Mouse (Mus musculus): ENCODE results near the gene Glrx5. TPM values are rescaled to one million over a fixed set of nuclear protein-coding genes. Genes with fewer than 3 reads are reported as not detected.

Glrx5 gene
- polyA plus RNA-seq, 1 experiment from 2014 or later, result 179 TPM

GRCm38 (mm10) chr12:105066523-105066922, 34.0 kb downstream of the Glrx5 start:
- Histone ChIP-seq H3K9ac (ENCODE audit: low read depth, low read length) (no peak overlapping the region), H3K27me3 (ENCODE audit: control insufficient read depth, insufficient read depth, low read length) (no peaks in the 10 kb centered on the region), H3K4me2 (replicated peaks; ENCODE audit: low read depth, low read length) (no peak overlapping the region), H3K4me3 (ENCODE audit: low read depth, low read length) (no peak overlapping the region), H3K36me3 (ENCODE audit: control insufficient read depth, insufficient read depth, low read length) (no peaks in the 10 kb centered on the region), H3K27ac (ENCODE audit: low read depth, low read length) (no peak overlapping the region), H3K4me1 (replicated peaks; ENCODE audit: control insufficient read depth, insufficient read depth, low read length) (no peaks in the 10 kb centered on the region), H3K9me3 (ENCODE audit: control insufficient read depth, low read length) (no peaks in the 10 kb centered on the region)
- ATAC-seq (ENCODE audit: low FRiP score), result no peak
- no peak for DNase-seq (ENCODE audit: low spot score)
- WGBS, result 69% methylated on average over 10 of the region's 10 CpGs

- Histone ChIP-seq H3K27me3 (ENCODE audit: control insufficient read depth, insufficient read depth, low read length) (no peaks in the 10 kb centered on the region), H3K4me1 (replicated peaks; ENCODE audit: control insufficient read depth, insufficient read depth, low read length) (no peaks in the 10 kb centered on the region), H3K4me2 (replicated peaks; ENCODE audit: low read depth, low read length) (no peak overlapping the region), H3K27ac (ENCODE audit: low read depth, low read length) (no peak overlapping the region), H3K36me3 (ENCODE audit: control insufficient read depth, insufficient read depth, low read length) (no peaks in the 10 kb centered on the region), H3K9ac (ENCODE audit: low read depth, low read length) (no peak overlapping the region), H3K4me3 (ENCODE audit: low read depth, low read length) (no peak overlapping the region), H3K9me3 (ENCODE audit: control insufficient read depth, low read length) (no peaks in the 10 kb centered on the region)
- ATAC-seq (ENCODE audit: low FRiP score) (no peak), DNase-seq (ENCODE audit: low spot score) (no peak)
- 74% methylated on average over 5 of the region's 5 CpGs for WGBS
Measured at GRCm38 (mm10) chr12:105068911-105069310, 36.4 kb downstream of the Glrx5 start.

- Histone ChIP-seq H3K4me3 (ENCODE audit: low read depth, low read length) (no peak overlapping the region), H3K9ac (ENCODE audit: low read depth, low read length) (no peak overlapping the region), H3K27ac (ENCODE audit: low read depth, low read length) (no peak overlapping the region), H3K36me3 (ENCODE audit: control insufficient read depth, insufficient read depth, low read length) (no peaks in the 10 kb centered on the region), H3K27me3 (ENCODE audit: control insufficient read depth, insufficient read depth, low read length) (no peaks in the 10 kb centered on the region), H3K4me2 (replicated peaks; ENCODE audit: low read depth, low read length) (no peak overlapping the region), H3K4me1 (replicated peaks; ENCODE audit: control insufficient read depth, insufficient read depth, low read length) (no peaks in the 10 kb centered on the region), H3K9me3 (ENCODE audit: control insufficient read depth, low read length) (no peaks in the 10 kb centered on the region)
- ATAC-seq (ENCODE audit: low FRiP score) (no peak), DNase-seq (ENCODE audit: low spot score) (peak; percentile 61)
- WGBS, result 43% methylated on average over 9 of the region's 9 CpGs
Measured at GRCm38 (mm10) chr12:105073708-105074107, 41.2 kb downstream of the Glrx5 start.

- Histone ChIP-seq H3K36me3 (ENCODE audit: control insufficient read depth, insufficient read depth, low read length) (no peaks in the 10 kb centered on the region), H3K4me1 (replicated peaks; ENCODE audit: control insufficient read depth, insufficient read depth, low read length) (no peaks in the 10 kb centered on the region), H3K9me3 (ENCODE audit: control insufficient read depth, low read length) (no peaks in the 10 kb centered on the region), H3K27me3 (ENCODE audit: control insufficient read depth, insufficient read depth, low read length) (no peaks in the 10 kb centered on the region), H3K4me2 (replicated peaks; ENCODE audit: low read depth, low read length) (no peak overlapping the region), H3K9ac (ENCODE audit: low read depth, low read length) (no peak overlapping the region), H3K27ac (ENCODE audit: low read depth, low read length) (no peak overlapping the region), H3K4me3 (ENCODE audit: low read depth, low read length) (no peak overlapping the region)
- DNase-seq (ENCODE audit: low spot score), result no peak
- 73% methylated on average over 7 of the region's 7 CpGs for WGBS
- no peak; the same call in 1 of the 2 replicates for ATAC-seq (ENCODE audit: low FRiP score)
Measured at GRCm38 (mm10) chr12:105075496-105075895, 43.0 kb downstream of the Glrx5 start.

- Histone ChIP-seq H3K4me3 (ENCODE audit: low read depth, low read length) (no peak overlapping the region), H3K9ac (ENCODE audit: low read depth, low read length) (no peak overlapping the region), H3K4me1 (replicated peaks; ENCODE audit: control insufficient read depth, insufficient read depth, low read length) (no peaks in the 10 kb centered on the region), H3K27ac (ENCODE audit: low read depth, low read length) (no peak overlapping the region), H3K4me2 (replicated peaks; ENCODE audit: low read depth, low read length) (no peak overlapping the region), H3K36me3 (ENCODE audit: control insufficient read depth, insufficient read depth, low read length) (no peaks in the 10 kb centered on the region), H3K27me3 (ENCODE audit: control insufficient read depth, insufficient read depth, low read length) (no peaks in the 10 kb centered on the region), H3K9me3 (ENCODE audit: control insufficient read depth, low read length) (no peaks in the 10 kb centered on the region)
- DNase-seq (ENCODE audit: low spot score), result no peak
- WGBS, result 76% methylated on average over 3 of the region's 3 CpGs
- ATAC-seq (ENCODE audit: low FRiP score), result no peak
Measured at GRCm38 (mm10) chr12:105076511-105076910, 44.0 kb downstream of the Glrx5 start.

- H3K27ac ChIP-seq (ENCODE audit: low read depth, low read length), result no peak overlapping the region
- H3K4me1 ChIP-seq (replicated peaks; ENCODE audit: control insufficient read depth, insufficient read depth, low read length), result no peaks in the 10 kb centered on the region
- DNase-seq (ENCODE audit: low spot score) (no peak), ATAC-seq (ENCODE audit: low FRiP score) (no peak)
- no peak overlapping the region for H3K9ac ChIP-seq (ENCODE audit: low read depth, low read length)
- H3K27me3 ChIP-seq (ENCODE audit: control insufficient read depth, insufficient read depth, low read length), result no peaks in the 10 kb centered on the region
- no peaks in the 10 kb centered on the region for H3K9me3 ChIP-seq (ENCODE audit: control insufficient read depth, low read length)
- H3K36me3 ChIP-seq (ENCODE audit: control insufficient read depth, insufficient read depth, low read length), result no peaks in the 10 kb centered on the region
- no peak overlapping the region for H3K4me2 ChIP-seq (replicated peaks; ENCODE audit: low read depth, low read length)
- H3K4me3 ChIP-seq (ENCODE audit: low read depth, low read length), result no peak overlapping the region
- 98% methylated on average over 2 of the region's 2 CpGs for WGBS
Measured at GRCm38 (mm10) chr12:105077232-105077631, 44.7 kb downstream of the Glrx5 start.

GRCm38 (mm10) chr12:105084171-105084570, 51.7 kb downstream of the Glrx5 start:
- Histone ChIP-seq H3K36me3 (ENCODE audit: control insufficient read depth, insufficient read depth, low read length) (no peaks in the 10 kb centered on the region), H3K9ac (ENCODE audit: low read depth, low read length) (no peak overlapping the region), H3K27ac (ENCODE audit: low read depth, low read length) (no peak overlapping the region), H3K4me1 (replicated peaks; ENCODE audit: control insufficient read depth, insufficient read depth, low read length) (no peaks in the 10 kb centered on the region), H3K27me3 (ENCODE audit: control insufficient read depth, insufficient read depth, low read length) (no peaks in the 10 kb centered on the region), H3K4me2 (replicated peaks; ENCODE audit: low read depth, low read length) (no peak overlapping the region), H3K9me3 (ENCODE audit: control insufficient read depth, low read length) (no peaks in the 10 kb centered on the region), H3K4me3 (ENCODE audit: low read depth, low read length) (no peak overlapping the region)
- DNase-seq (ENCODE audit: low spot score) (no peak), ATAC-seq (ENCODE audit: low FRiP score) (no peak)
- 74% methylated on average over 5 of the region's 5 CpGs for WGBS

- no peaks in the 10 kb centered on the region for H3K4me1 ChIP-seq (replicated peaks; ENCODE audit: control insufficient read depth, insufficient read depth, low read length)
- H3K27me3 ChIP-seq (ENCODE audit: control insufficient read depth, insufficient read depth, low read length), result no peaks in the 10 kb centered on the region
- H3K4me2 ChIP-seq (replicated peaks; ENCODE audit: low read depth, low read length), result no peak overlapping the region
- no peaks in the 10 kb centered on the region for H3K9me3 ChIP-seq (ENCODE audit: control insufficient read depth, low read length)
- 91% methylated on average over 6 of the region's 6 CpGs for WGBS
- H3K9ac ChIP-seq (ENCODE audit: low read depth, low read length), result no peak overlapping the region
- DNase-seq (ENCODE audit: low spot score) (no peak), ATAC-seq (ENCODE audit: low FRiP score) (no peak)
- no peak overlapping the region for H3K27ac ChIP-seq (ENCODE audit: low read depth, low read length)
- no peak overlapping the region for H3K4me3 ChIP-seq (ENCODE audit: low read depth, low read length)
- H3K36me3 ChIP-seq (ENCODE audit: control insufficient read depth, insufficient read depth, low read length), result no peaks in the 10 kb centered on the region
Measured at GRCm38 (mm10) chr12:105084816-105085215, 52.3 kb downstream of the Glrx5 start.

- no peaks in the 10 kb centered on the region for H3K9me3 ChIP-seq (ENCODE audit: control insufficient read depth, low read length)
- H3K4me2 ChIP-seq (replicated peaks; ENCODE audit: low read depth, low read length), result no peak overlapping the region
- no peak overlapping the region for H3K9ac ChIP-seq (ENCODE audit: low read depth, low read length)
- no peak overlapping the region for H3K4me3 ChIP-seq (ENCODE audit: low read depth, low read length)
- no peak overlapping the region for H3K27ac ChIP-seq (ENCODE audit: low read depth, low read length)
- ATAC-seq (ENCODE audit: low FRiP score), result no peak
- 90% methylated on average over 12 of the region's 12 CpGs for WGBS
- no peaks in the 10 kb centered on the region for H3K4me1 ChIP-seq (replicated peaks; ENCODE audit: control insufficient read depth, insufficient read depth, low read length)
- H3K36me3 ChIP-seq (ENCODE audit: control insufficient read depth, insufficient read depth, low read length), result no peaks in the 10 kb centered on the region
- H3K27me3 ChIP-seq (ENCODE audit: control insufficient read depth, insufficient read depth, low read length), result no peaks in the 10 kb centered on the region
- no peak for DNase-seq (ENCODE audit: low spot score)
Measured at GRCm38 (mm10) chr12:105085296-105085695, 52.8 kb downstream of the Glrx5 start.
